Mouse (Mus musculus) olfactory bulb, adult 2 months (tissue): Measurements from ENCODE around the gene Rfc5. TPM values are rescaled to one million over a fixed set of nuclear protein-coding genes. Genes with fewer than 3 reads are reported as not detected.

Experiments
- H3K27ac ChIP-seq: fragments of 200-500 bp; 2 replicates; pipeline ENCODE4 v1.5.1; 2012; ENCODE audit warnings: low read depth, low read length; ENCODE audit not compliant: insufficient read depth
- H3K4me1 ChIP-seq: fragments of 200-500 bp; 2 replicates; pipeline ENCODE4 v1.6.1; 2012; ENCODE audit warnings: low read length; ENCODE audit not compliant: control insufficient read depth, insufficient read depth
- H3K4me3 ChIP-seq: fragments of 200-500 bp; 2 replicates; pipeline ENCODE4 v1.5.1; 2012; ENCODE audit warnings: mild to moderate bottlenecking, low read depth, low read length, moderate library complexity; ENCODE audit not compliant: insufficient read depth
- CTCF ChIP-seq: fragments of 200-500 bp; IDR thresholded peaks from 2 replicates; pipeline ENCODE4 v1.5.1; 2012; ENCODE audit warnings: low read depth, mild to moderate bottlenecking, low read length, moderate library complexity; ENCODE audit not compliant: insufficient read depth
- POLR2A ChIP-seq: fragments of 200-500 bp; IDR thresholded peaks from 2 replicates; pipeline ENCODE4 v1.6.1; 2012; ENCODE audit warnings: mild to moderate bottlenecking, low read depth, low read length, moderate library complexity; ENCODE audit not compliant: insufficient read depth
- WGBS: fragments of 180-500 bp; shearing (Covaris S2); methylation state at CpG from one replicate; pipeline ENCODE4 v1.1.7; 2018; 5-methylcytosine and 5-hydroxymethylcytosine counted together
- polyA plus RNA-seq: library from polyadenylated mRNA; stranded (reverse); fragments of >200 nt; gene quantifications from 2 replicates; pipeline ENCODE4 v1.2.4, GENCODE M21; 2012; ENCODE audit warnings: low replicate concordance; ENCODE audit not compliant: missing spikeins, insufficient read depth, insufficient read length

The Rfc5 gene
- polyA plus RNA-seq, 1 experiment = not detected

- Histone ChIP-seq H3K4me1 (peaks cover 22% of the 10 kb centered on the region), H3K4me3 (peak overlapping the region; percentile 96), H3K27ac (peak overlapping the region; percentile 83)
- WGBS = under 1% methylated on average over 48 of the region's 49 CpGs
- TF ChIP-seq POLR2A = no peak
- no peak for TF ChIP-seq CTCF
Measured at GRCm38 (mm10) chr5:117357478-117358247, 31.2 kb downstream of the Rfc5 start.

DNA sequence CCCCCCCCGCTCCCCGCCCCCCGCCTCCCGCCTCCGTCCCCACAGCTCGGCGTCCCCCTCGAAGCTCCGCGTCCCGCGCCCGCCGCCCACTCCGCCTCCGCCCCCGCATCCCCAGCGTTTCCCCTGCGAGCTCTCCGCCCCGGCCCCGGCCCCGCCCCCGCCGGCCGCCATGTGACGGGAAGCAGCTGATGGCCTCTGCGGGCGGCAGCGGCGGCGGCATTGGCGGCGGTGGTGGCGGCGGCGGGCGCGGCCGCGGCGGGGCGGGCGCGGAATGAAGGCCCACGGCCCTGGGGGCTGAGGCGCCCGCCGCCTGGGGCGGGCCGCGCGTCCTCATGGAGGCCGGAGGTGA lies 31.7 kb downstream of the Rfc5 start, which contains the start of gene Wsb2:
TSS of gene Wsb2 (plus strand) at position 176 of the 349 bp plus-strand sequence.
- under 1% methylated on average over 44 of the region's 54 CpGs for WGBS
- peaks cover 20% of the 10 kb centered on the region for H3K4me1 ChIP-seq
- peak within 1 kb of the TSS; percentile 96 for H3K4me3 ChIP-seq
- H3K27ac ChIP-seq = peak within 1 kb of the TSS; percentile 83
- TF ChIP-seq POLR2A (no peak; the same call in 1 of the 2 replicates), CTCF (no peak)

DNA sequence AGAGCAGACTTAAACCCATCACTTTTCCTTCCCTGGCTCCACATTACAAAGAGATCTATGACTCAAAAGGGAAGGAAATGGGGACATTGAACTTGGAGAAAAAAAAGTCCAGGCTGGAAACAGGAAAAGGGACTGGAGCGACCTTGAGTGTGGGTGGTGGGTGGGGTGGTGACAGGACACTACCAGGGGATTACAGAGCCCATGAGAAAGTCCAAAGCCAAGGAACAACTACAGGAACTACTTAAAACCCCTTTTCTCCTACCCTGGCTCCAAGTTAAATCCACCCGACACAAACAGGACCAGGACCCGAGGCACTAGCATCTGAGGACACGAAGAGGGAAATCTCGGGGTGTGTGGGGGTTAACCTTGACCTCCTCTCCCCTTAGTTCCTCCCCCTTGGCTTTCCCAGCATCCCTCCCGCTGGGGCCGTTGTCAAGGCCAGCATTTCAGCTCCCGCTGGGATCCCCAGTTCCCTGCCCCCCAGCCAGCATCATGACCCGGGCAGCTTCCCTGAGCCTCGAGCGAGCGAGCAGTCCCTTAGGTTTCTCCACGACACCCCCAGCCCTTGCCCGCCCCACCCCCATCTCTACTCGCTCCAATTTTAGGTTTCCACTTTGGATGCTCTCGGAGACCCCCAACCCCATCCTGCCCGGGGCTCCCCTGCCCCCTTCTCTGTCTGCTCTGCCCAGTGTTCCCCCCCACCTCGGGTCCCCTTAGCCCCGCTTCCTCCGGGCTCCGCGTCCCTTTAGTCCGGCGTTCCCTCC lies 32.3 kb downstream of the Rfc5 start:
- TF ChIP-seq POLR2A = peak; percentile 14; the same call in 1 of the 2 replicates
- TF ChIP-seq CTCF = no peak
- peak overlapping the region; percentile 83 for H3K27ac ChIP-seq
- H3K4me3 ChIP-seq = peak overlapping the region; percentile 96
- 1% methylated on average over 21 of the region's 24 CpGs for WGBS
- H3K4me1 ChIP-seq = peaks cover 17% of the 10 kb centered on the region

GRCm38 (mm10) chr5:117355648-117356303 lies 33.1 kb downstream of the Rfc5 start:
- WGBS = 43% methylated on average over 14 of the region's 14 CpGs
- no peak overlapping the region for H3K4me3 ChIP-seq
- TF ChIP-seq CTCF (no peak), POLR2A (no peak)
- peaks cover 12% of the 10 kb centered on the region for H3K4me1 ChIP-seq
- peak overlapping the region; percentile 83 for H3K27ac ChIP-seq

DNA sequence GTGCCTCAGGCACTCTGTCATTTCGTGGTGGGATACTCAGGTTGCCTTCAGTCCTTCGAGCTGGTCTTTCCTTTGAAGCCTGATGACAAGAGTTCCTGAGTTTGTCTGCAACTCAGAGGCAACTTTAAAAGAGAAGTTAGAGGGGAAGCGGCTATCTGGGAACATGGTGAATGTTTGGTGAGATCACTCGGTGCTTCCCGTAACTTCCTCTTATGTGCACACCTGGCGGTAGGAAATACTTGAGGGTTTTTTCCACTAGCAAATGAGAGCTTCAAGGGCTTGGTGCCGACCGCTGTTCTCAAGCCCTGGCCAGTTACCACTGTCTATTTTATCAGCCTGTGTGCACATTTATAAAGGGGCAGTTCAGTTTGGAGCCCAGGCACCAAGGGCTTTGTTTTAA lies 34.7 kb downstream of the Rfc5 start:
- 79% methylated on average over 8 of the region's 8 CpGs for WGBS
- Histone ChIP-seq H3K27ac (no peak overlapping the region), H3K4me1 (peaks cover 5% of the 10 kb centered on the region), H3K4me3 (no peak overlapping the region)
- TF ChIP-seq CTCF (no peak), POLR2A (no peak)

DNA sequence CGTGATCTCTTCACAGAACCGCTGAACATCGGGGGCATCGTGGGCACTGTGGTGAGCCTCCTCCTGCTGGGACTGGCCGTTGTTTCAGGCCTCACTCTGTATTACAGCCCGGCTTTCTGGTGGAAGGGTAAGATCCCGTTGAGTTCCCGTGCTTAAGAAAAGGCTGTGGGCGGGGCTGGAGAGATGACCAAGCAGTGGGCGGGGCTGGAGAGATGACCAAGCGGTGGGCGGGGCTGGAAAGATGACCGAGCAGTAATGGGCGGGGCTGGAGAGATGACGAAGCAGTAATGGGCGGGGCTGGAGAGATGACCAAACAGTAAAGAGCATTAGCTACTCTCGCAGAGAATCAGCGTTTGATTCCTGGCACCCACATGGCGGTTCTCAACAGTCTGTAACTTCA lies 40.6 kb downstream of the Rfc5 start:
- 38% methylated on average over 19 of the region's 19 CpGs for WGBS
- H3K4me1 ChIP-seq = 0 out of 2 replicates have a peak, but pooled peaks cover 6% of the 10 kb centered on the region
- H3K4me3 ChIP-seq = no peak overlapping the region
- H3K27ac ChIP-seq = no peak overlapping the region
- TF ChIP-seq CTCF = no peak
- no peak for TF ChIP-seq POLR2A

DNA sequence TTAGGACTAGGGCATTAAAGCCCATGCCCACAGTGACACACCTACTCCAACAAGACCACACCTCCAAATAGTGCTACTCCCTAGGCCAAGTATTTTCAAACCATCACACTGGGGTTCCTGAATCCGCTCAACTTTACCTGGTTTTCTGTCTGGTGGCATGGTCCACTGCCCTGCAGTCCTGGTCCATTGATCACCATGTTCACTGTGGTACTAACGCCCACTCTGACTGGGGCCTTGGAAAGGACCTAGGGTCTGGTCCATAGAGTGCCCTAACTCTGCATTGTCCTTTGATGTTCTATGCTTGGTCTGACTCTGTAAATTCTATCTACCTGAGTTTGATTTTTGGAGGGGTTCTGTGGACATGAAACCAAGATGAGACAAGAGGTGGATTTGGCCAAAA lies 41.0 kb downstream of the Rfc5 start:
- H3K4me3 ChIP-seq = no peak overlapping the region
- 0 out of 2 replicates have a peak, but pooled peaks cover 6% of the 10 kb centered on the region for H3K4me1 ChIP-seq
- H3K27ac ChIP-seq = no peak overlapping the region
- 97% methylated on average over 2 of the region's 2 CpGs for WGBS
- TF ChIP-seq CTCF = no peak
- no peak for TF ChIP-seq POLR2A

GRCm38 (mm10) chr5:117347011-117347410 lies 41.8 kb downstream of the Rfc5 start:
- no peak overlapping the region for H3K4me3 ChIP-seq
- 0 out of 2 replicates have a peak, but pooled peaks cover 6% of the 10 kb centered on the region for H3K4me1 ChIP-seq
- TF ChIP-seq POLR2A (no peak), CTCF (no peak)
- 89% methylated on average over 5 of the region's 5 CpGs for WGBS
- H3K27ac ChIP-seq = no peak overlapping the region

DNA sequence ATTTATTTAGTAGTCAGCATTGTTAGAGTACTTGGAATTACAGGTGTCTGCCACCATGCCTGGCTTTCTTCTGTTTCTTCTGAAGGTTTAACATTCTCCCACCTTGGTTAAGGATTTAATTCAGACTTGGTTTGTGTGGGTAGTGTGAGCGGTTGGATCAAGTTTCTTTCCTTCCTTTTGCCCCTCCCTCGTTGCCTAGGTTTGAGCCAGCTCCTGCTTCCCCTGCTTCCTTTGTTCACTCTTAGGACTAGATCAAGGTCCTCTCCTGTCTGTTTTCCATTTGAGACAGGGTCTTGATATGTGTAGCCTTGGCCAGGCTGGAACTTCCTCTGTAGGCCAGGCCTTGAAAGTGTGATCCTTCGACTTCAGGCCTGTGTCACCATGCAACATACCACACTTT lies 42.6 kb downstream of the Rfc5 start:
- Histone ChIP-seq H3K4me3 (no peak overlapping the region), H3K4me1 (0 out of 2 replicates have a peak, but pooled peaks cover 6% of the 10 kb centered on the region), H3K27ac (no peak overlapping the region)
- 77% methylated on average over 3 of the region's 3 CpGs for WGBS
- TF ChIP-seq CTCF (no peak), POLR2A (no peak)
